Mouse (Mus musculus) heart, embryonic 10.5 days (tissue): Measurements from ENCODE around the gene Chrnd. TPM values are rescaled to one million over a fixed set of nuclear protein-coding genes. Genes with fewer than 3 reads are reported as not detected.
A peak's percentile ranks its signal among the peaks of the same experiment; 100 is the strongest.

Experiments used
- DNase-seq: peaks from one replicate; pipeline ENCODE4 v3.0.0-alpha.2; 2017; ENCODE audit warnings: low spot score
- H3K27ac ChIP-seq: fragments of 300-500 bp; sonication (generic); 2 replicates; pipeline ENCODE4 v1.5.1; 2016; ENCODE audit warnings: mild to moderate bottlenecking
- H3K27me3 ChIP-seq: fragments of 300-500 bp; sonication (generic); 2 replicates; pipeline ENCODE4 v1.6.1; 2016; ENCODE audit warnings: mild to moderate bottlenecking; ENCODE audit not compliant: poor library complexity, insufficient read depth, severe bottlenecking
- H3K36me3 ChIP-seq: fragments of 300-500 bp; sonication (generic); 2 replicates; pipeline ENCODE4 v1.6.1; 2016; ENCODE audit warnings: mild to moderate bottlenecking, moderate library complexity
- H3K4me1 ChIP-seq: fragments of 300-500 bp; sonication (generic); 2 replicates; pipeline ENCODE4 v1.6.1; 2016; ENCODE audit warnings: mild to moderate bottlenecking
- H3K4me3 ChIP-seq: fragments of 300-500 bp; sonication (generic); 2 replicates; pipeline ENCODE4 v1.5.1; 2016; ENCODE audit warnings: mild to moderate bottlenecking, moderate library complexity
- H3K9me3 ChIP-seq: fragments of 300-500 bp; sonication (generic); 2 replicates; pipeline ENCODE4 v1.6.1; 2016; ENCODE audit warnings: mild to moderate bottlenecking, moderate library complexity
- WGBS: fragments of 180-500 bp; shearing (Covaris S2); methylation state at CpG from one replicate; pipeline ENCODE4 v1.1.7; 2016; 5-methylcytosine and 5-hydroxymethylcytosine counted together
- polyA plus RNA-seq: library from polyadenylated mRNA; unstranded; fragments of >200 nt; fragmentation: Nextera tagmentation; extraction: Ambion mirVana; gene quantifications from 2 replicates; pipeline ENCODE4 v1.2.1, GENCODE M21; 2016

The Chrnd gene
- polyA plus RNA-seq, 1 experiment from 2014 or later, result 0.13 TPM

GRCm38 (mm10) chr1:87164796-87165184 lies 25.6 kb upstream of the Chrnd start:
- Histone ChIP-seq H3K9me3 (no peaks in the 10 kb centered on the region), H3K4me3 (no peak overlapping the region), H3K27ac (no peak overlapping the region), H3K36me3 (no peaks in the 10 kb centered on the region), H3K4me1 (peaks cover 5% of the 10 kb centered on the region; the same call in 1 of the 2 replicates), H3K27me3 (peaks cover 99% of the 10 kb centered on the region)
- WGBS, result 45% methylated on average over 9 of the region's 9 CpGs
- no peak for DNase-seq

GRCm38 (mm10) chr1:87170458-87170857 lies 19.9 kb upstream of the Chrnd start:
- Histone ChIP-seq H3K4me1 (peaks cover 25% of the 10 kb centered on the region), H3K4me3 (peak overlapping the region; percentile 32), H3K36me3 (no peaks in the 10 kb centered on the region), H3K9me3 (no peaks in the 10 kb centered on the region), H3K27ac (no peak overlapping the region), H3K27me3 (peaks cover 91% of the 10 kb centered on the region)
- no peak for DNase-seq
- 15% methylated on average over 19 of the region's 19 CpGs for WGBS

- Histone ChIP-seq H3K9me3 (no peaks in the 10 kb centered on the region), H3K27me3 (peaks cover 83% of the 10 kb centered on the region), H3K27ac (no peak overlapping the region), H3K4me1 (peaks cover 32% of the 10 kb centered on the region), H3K4me3 (no peak overlapping the region), H3K36me3 (no peaks in the 10 kb centered on the region)
- WGBS, result 79% methylated on average over 1 of the region's 1 CpGs
- no peak for DNase-seq
Measured at GRCm38 (mm10) chr1:87171312-87171711, 19.1 kb upstream of the Chrnd start.

- H3K27ac ChIP-seq, result no peak overlapping the region
Measured at GRCm38 (mm10) chr1:87172316-87172715, 18.1 kb upstream of the Chrnd start.

GRCm38 (mm10) chr1:87174006-87174955 lies 16.1 kb upstream of the Chrnd start:
- H3K4me1 ChIP-seq, result peaks cover 30% of the 10 kb centered on the region
- no peaks in the 10 kb centered on the region for H3K9me3 ChIP-seq
- no peak overlapping the region; the same call in 1 of the 2 replicates for H3K4me3 ChIP-seq
- no peak for DNase-seq
- H3K27me3 ChIP-seq, result peaks cover 71% of the 10 kb centered on the region
- 0 out of 2 replicates have a peak overlapping the region, but pooled peaks have one; percentile 0 for H3K27ac ChIP-seq
- 22% methylated on average over 28 of the region's 28 CpGs for WGBS
- no peaks in the 10 kb centered on the region for H3K36me3 ChIP-seq

More at GRCm38 (mm10) chr1:87172316-87172715, 18.1 kb upstream of the Chrnd start:
- Histone ChIP-seq H3K4me1 (peaks cover 32% of the 10 kb centered on the region), H3K27me3 (peaks cover 80% of the 10 kb centered on the region), H3K4me3 (no peak overlapping the region), H3K9me3 (no peaks in the 10 kb centered on the region), H3K36me3 (no peaks in the 10 kb centered on the region)
- DNase-seq, result no peak
- 48% methylated on average over 9 of the region's 9 CpGs for WGBS

GRCm38 (mm10) chr1:87175852-87176292 lies 14.5 kb upstream of the Chrnd start:
- H3K27me3 ChIP-seq, result peaks cover 71% of the 10 kb centered on the region

GRCm38 (mm10) chr1:87180896-87181295 lies 9.5 kb upstream of the Chrnd start:
- 44% methylated on average over 5 of the region's 5 CpGs for WGBS
- H3K27ac ChIP-seq, result no peak overlapping the region
- no peaks in the 10 kb centered on the region for H3K9me3 ChIP-seq
- H3K4me1 ChIP-seq, result 0 out of 2 replicates have a peak, but pooled peaks cover 9% of the 10 kb centered on the region
- H3K4me3 ChIP-seq, result no peak overlapping the region
- no peaks in the 10 kb centered on the region for H3K36me3 ChIP-seq
- no peak for DNase-seq
- H3K27me3 ChIP-seq, result peaks cover 84% of the 10 kb centered on the region

More at GRCm38 (mm10) chr1:87175852-87176292, 14.5 kb upstream of the Chrnd start:
- Histone ChIP-seq H3K9me3 (no peaks in the 10 kb centered on the region), H3K4me1 (peaks cover 18% of the 10 kb centered on the region), H3K4me3 (no peak overlapping the region), H3K36me3 (no peaks in the 10 kb centered on the region), H3K27ac (no peak overlapping the region)
- peak; percentile 89 for DNase-seq
- WGBS, result 25% methylated on average over 11 of the region's 11 CpGs

- no peak for DNase-seq
- no peak within 1 kb of the TSS for H3K4me3 ChIP-seq
- H3K9me3 ChIP-seq, result no peaks in the 10 kb centered on the region
- peaks cover 15% of the 10 kb centered on the region; the same call in 1 of the 2 replicates for H3K4me1 ChIP-seq
- peaks cover 92% of the 10 kb centered on the region for H3K27me3 ChIP-seq
- no peaks in the 10 kb centered on the region for H3K36me3 ChIP-seq
- H3K27ac ChIP-seq, result no peak within 1 kb of the TSS
- 53% methylated on average over 9 of the region's 9 CpGs for WGBS
Measured at GRCm38 (mm10) chr1:87183013-87183412, 7.4 kb upstream of the Chrnd start, which contains the start of gene Prss56. Gene Prss56 (plus strand): TSS chr1:87183313.

GRCm38 (mm10) chr1:87183998-87184750 lies 6.2 kb upstream of the Chrnd start:
- Histone ChIP-seq H3K4me1 (peaks cover 15% of the 10 kb centered on the region; the same call in 1 of the 2 replicates), H3K4me3 (no peak overlapping the region), H3K27me3 (peaks cover 97% of the 10 kb centered on the region), H3K27ac (no peak overlapping the region), H3K36me3 (no peaks in the 10 kb centered on the region), H3K9me3 (no peaks in the 10 kb centered on the region)
- no peak for DNase-seq
- 27% methylated on average over 15 of the region's 15 CpGs for WGBS

- Histone ChIP-seq H3K36me3 (no peaks in the 10 kb centered on the region), H3K4me1 (peaks cover 15% of the 10 kb centered on the region; the same call in 1 of the 2 replicates), H3K4me3 (no peak overlapping the region), H3K27me3 (peaks cover 99% of the 10 kb centered on the region), H3K27ac (no peak overlapping the region), H3K9me3 (no peaks in the 10 kb centered on the region)
- DNase-seq, result peak; percentile 83
- WGBS, result 10% methylated on average over 20 of the region's 20 CpGs
Measured at GRCm38 (mm10) chr1:87184751-87185139, 5.7 kb upstream of the Chrnd start.

- 13% methylated on average over 13 of the region's 13 CpGs for WGBS
- Histone ChIP-seq H3K27me3 (peaks cover 99% of the 10 kb centered on the region), H3K36me3 (no peaks in the 10 kb centered on the region), H3K9me3 (no peaks in the 10 kb centered on the region), H3K4me1 (peaks cover 15% of the 10 kb centered on the region; the same call in 1 of the 2 replicates), H3K4me3 (no peak overlapping the region), H3K27ac (no peak overlapping the region)
- DNase-seq, result no peak
Measured at GRCm38 (mm10) chr1:87185526-87185925, 4.9 kb upstream of the Chrnd start.

GRCm38 (mm10) chr1:87186261-87187036 lies 4.0 kb upstream of the Chrnd start:
- Histone ChIP-seq H3K27me3 (peaks cover 99% of the 10 kb centered on the region), H3K4me1 (peaks cover 15% of the 10 kb centered on the region; the same call in 1 of the 2 replicates), H3K9me3 (no peaks in the 10 kb centered on the region), H3K4me3 (peak overlapping the region; percentile 70), H3K27ac (peak overlapping the region; percentile 77), H3K36me3 (no peaks in the 10 kb centered on the region)
- WGBS, result 1% methylated on average over 54 of the region's 54 CpGs
- DNase-seq, result no peak
